Mouse (Mus musculus) layer of hippocampus, postnatal 36 days (tissue): Measurements from ENCODE around the gene Angptl8. TPM values are rescaled to one million over a fixed set of nuclear protein-coding genes. Genes with fewer than 3 reads are reported as not detected.

ENCODE experiments used
- microRNA-seq, 2 experiments: library from miRNA; unstranded; fragments of <30 nt; microRNA quantifications; one replicate each; pipeline ENCODE4 v1.2.0; 2021
- total RNA-seq, 2 experiments: library from RNA; stranded (reverse); gene quantifications; 2 replicates each; pipeline ENCODE4 v1.2.3; 2021

The Angptl8 gene
- total RNA-seq, 2 experiments from 2014 or later = not detected

Small RNAs within 50 kb of the gene (microRNA-seq; reads per million reads assigned to microRNA genes)
- 3.8 to 4.5 reads per million in 2 experiments for gene Mir7083

Other genes starting within 250 kb of the Angptl8 start
- gene Timm29, start 242.8 kb upstream of the Angptl8 start, total RNA-seq = 10 to 100 TPM; 58.9 to 59.4 TPM
- gene Yipf2, start 242.7 kb upstream of the Angptl8 start, total RNA-seq = 10 to 100 TPM; 17.8 to 18.4 TPM
- 100 to 1,000 TPM; 115 to 116 TPM for gene Smarca4, start 219.3 kb upstream of the Angptl8 start, total RNA-seq
- 10 to 100 TPM; 13.7 to 14.1 TPM for gene Ldlr, start 112.0 kb upstream of the Angptl8 start, total RNA-seq
- 1 to 10 TPM; 1.4 to 2.1 TPM for gene Spc24, start 75.2 kb upstream of the Angptl8 start, total RNA-seq
- gene Kank2, start 36.8 kb upstream of the Angptl8 start, total RNA-seq = 1 to 10 TPM; 6.3 to 7.0 TPM
- 10 to 100 TPM; 14.1 to 15.0 TPM for gene Dock6, start 17.1 kb downstream of the Angptl8 start, total RNA-seq
- 10 to 100 TPM; 23.6 to 26.6 TPM for gene Rab3d, start 82.7 kb downstream of the Angptl8 start, total RNA-seq
- 10 to 100 TPM; 19.3 to 21.2 TPM for gene Ccdc159, start 92.0 kb downstream of the Angptl8 start, total RNA-seq
- gene Tmem205, start 92.0 kb downstream of the Angptl8 start, total RNA-seq = 10 to 100 TPM; 41.0 to 44.6 TPM
- gene Plppr2, start 101.5 kb downstream of the Angptl8 start, total RNA-seq = 100 to 1,000 TPM; 303 to 315 TPM
- 10 to 100 TPM; 14.7 to 15.9 TPM for gene Swsap1, start 120.2 kb downstream of the Angptl8 start, total RNA-seq
- 10 to 100 TPM in 1 of 2 experiments, 1 to 10 TPM in 1; 9.1 to 10.6 TPM for gene Epor, start 128.0 kb downstream of the Angptl8 start, total RNA-seq
- gene Rgl3, start 153.9 kb downstream of the Angptl8 start, total RNA-seq = 1 to 10 TPM; 1.7 to 1.9 TPM
- gene Ccdc151, start 167.1 kb downstream of the Angptl8 start, total RNA-seq = 1 to 10 TPM; 9.5 to 9.9 TPM
- 100 to 1,000 TPM; 110 to 114 TPM for gene Prkcsh, start 167.3 kb downstream of the Angptl8 start, total RNA-seq
- 100 to 1,000 TPM; 172 to 175 TPM for gene Elavl3, start 216.5 kb downstream of the Angptl8 start, total RNA-seq
- gene Gm49318, start 235.7 kb downstream of the Angptl8 start, total RNA-seq = 1 to 10 TPM; 3.1 to 4.5 TPM
- 10 to 100 TPM; 20.8 to 23.6 TPM for gene Zfp653, start 235.9 kb downstream of the Angptl8 start, total RNA-seq
- 10 to 100 TPM; 42.2 to 46.3 TPM for gene Ecsit, start 249.9 kb downstream of the Angptl8 start, total RNA-seq